Mouse (Mus musculus) stomach, embryonic 14.5 days (tissue): ENCODE measurements around the gene Smc1b. TPM values are rescaled to one million over a fixed set of nuclear protein-coding genes. Genes with fewer than 3 reads are reported as not detected.
A peak's percentile ranks its signal among the peaks of the same experiment; 100 is the strongest.

Experiments used
- ATAC-seq: fragments of 200-750 bp; cut with Nextera tagmentation; 2 replicates; pipeline ENCODE4 v1.8.0; 2017; ENCODE audit warnings: low read depth, moderate TSS enrichment; ENCODE audit not compliant: insufficient number of reproducible peaks, insufficient read depth, low FRiP score
- H3K27ac ChIP-seq: fragments of 300-500 bp; sonication (generic); 2 replicates; pipeline ENCODE4 v1.5.1; 2014; ENCODE audit warnings: mild to moderate bottlenecking, low read length, moderate library complexity, mixed read lengths
- H3K27me3 ChIP-seq: fragments of 300-500 bp; sonication (generic); 2 replicates; pipeline ENCODE4 v1.6.1; 2014; ENCODE audit warnings: low read length, control low read depth, mixed read lengths; ENCODE audit not compliant: control insufficient read depth, insufficient read depth
- H3K36me3 ChIP-seq: fragments of 300-500 bp; sonication (generic); 2 replicates; pipeline ENCODE4 v1.6.1; 2014; ENCODE audit warnings: mild to moderate bottlenecking, control low read depth, low read length, moderate library complexity, mixed read lengths; ENCODE audit not compliant: control insufficient read depth, insufficient read depth
- H3K4me1 ChIP-seq: fragments of 300-500 bp; sonication (generic); 2 replicates; pipeline ENCODE4 v1.6.1; 2014; ENCODE audit warnings: low read length, control low read depth, mixed read lengths; ENCODE audit not compliant: control insufficient read depth, insufficient read depth
- H3K4me2 ChIP-seq: fragments of 300-500 bp; sonication (generic); replicated peaks from 2 replicates; pipeline ENCODE4 v1.6.1; 2014; ENCODE audit warnings: low read depth, low read length, control low read depth
- H3K4me3 ChIP-seq: fragments of 300-500 bp; sonication (generic); 2 replicates; pipeline ENCODE4 v1.5.1; 2014; ENCODE audit warnings: low read depth, low read length, control low read depth
- H3K9ac ChIP-seq: fragments of 300-500 bp; sonication (generic); replicated peaks from 2 replicates; pipeline ENCODE4 v1.6.1; 2014; ENCODE audit warnings: low read depth, mild to moderate bottlenecking, control low read depth, low read length, moderate library complexity, mixed read lengths
- H3K9me3 ChIP-seq: fragments of 300-500 bp; sonication (generic); 2 replicates; pipeline ENCODE4 v1.6.1; 2016; ENCODE audit warnings: low read depth, low read length, control low read depth; ENCODE audit not compliant: control insufficient read depth
- WGBS: fragments of 180-500 bp; shearing (Covaris S2); extraction: QIAGEN DNeasy Blood & Tissue Kit; methylation state at CpG from one replicate; pipeline ENCODE4 v1.1.7; 2014; 5-methylcytosine and 5-hydroxymethylcytosine counted together
- polyA plus RNA-seq: library from polyadenylated mRNA; unstranded; fragments of >200 nt; fragmentation: Nextera tagmentation; extraction: Ambion mirVana; gene quantifications from 2 replicates; pipeline ENCODE4 v1.2.1, GENCODE M21; 2014

The Smc1b gene
- polyA plus RNA-seq, 1 experiment from 2014 or later = 0.19 TPM

DNA sequence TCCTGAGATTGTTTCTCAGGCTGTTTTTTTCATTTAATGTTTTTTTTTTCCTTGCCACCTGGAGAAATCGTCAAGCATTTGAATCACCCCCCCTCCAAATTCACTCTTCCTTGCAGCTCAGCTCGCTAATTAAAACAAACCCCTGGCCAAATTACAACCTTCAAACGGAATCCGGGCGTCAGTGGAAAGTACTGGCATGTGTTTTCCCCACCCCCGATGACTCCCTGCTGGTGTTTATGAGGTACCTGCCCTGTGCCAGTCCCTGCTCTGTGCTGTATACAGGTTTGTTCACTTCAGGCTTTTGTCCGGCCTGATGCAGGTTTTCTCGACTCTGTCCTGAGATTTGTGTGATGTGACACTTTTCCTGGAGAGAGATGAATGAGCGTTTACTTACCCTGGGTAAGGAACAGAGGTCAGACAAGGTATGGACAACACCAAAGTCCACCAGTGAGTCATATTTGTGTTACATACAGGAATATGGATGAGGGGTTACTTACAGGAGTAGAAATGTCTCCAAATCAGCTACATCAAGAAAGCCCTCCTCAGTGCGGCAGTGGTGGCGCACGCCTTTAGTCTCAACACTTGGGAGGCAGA lies 35.4 kb upstream of the Smc1b start:
- H3K27ac ChIP-seq = no peak overlapping the region; the same call in 1 of the 2 replicates
- H3K27me3 ChIP-seq = no peaks in the 10 kb centered on the region
- H3K9me3 ChIP-seq = no peaks in the 10 kb centered on the region
- ATAC-seq = no peak
- no peaks in the 10 kb centered on the region for H3K36me3 ChIP-seq
- no peak overlapping the region for H3K4me2 ChIP-seq
- H3K4me3 ChIP-seq = no peak overlapping the region
- peaks cover 23% of the 10 kb centered on the region for H3K4me1 ChIP-seq
- no peak overlapping the region for H3K9ac ChIP-seq
- WGBS = 47% methylated on average over 12 of the region's 12 CpGs

DNA sequence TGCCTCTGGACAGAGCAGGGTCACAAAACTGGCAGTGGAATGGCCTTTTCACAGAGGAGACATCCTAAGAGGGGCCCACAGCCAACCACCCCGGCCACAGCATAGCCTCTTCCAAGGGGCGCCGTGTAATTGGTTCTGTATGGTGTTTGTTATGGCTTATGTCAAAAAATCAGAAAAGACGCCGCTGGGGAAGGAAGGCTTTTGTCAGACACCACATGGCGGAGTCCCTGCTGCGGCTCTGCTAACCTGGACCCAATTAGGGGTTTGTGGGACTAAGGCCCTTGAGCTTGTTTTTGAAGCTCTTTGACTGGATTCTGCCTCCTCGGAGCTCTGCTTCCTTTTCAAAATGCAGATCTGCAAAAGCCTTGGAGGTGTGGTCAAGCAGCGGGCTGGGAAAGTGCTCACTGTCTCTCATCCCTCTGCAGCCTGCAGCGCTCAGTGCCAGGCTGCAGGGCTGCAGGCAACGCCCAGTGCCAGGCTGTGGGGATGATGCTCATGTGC lies 34.7 kb upstream of the Smc1b start:
- H3K4me2 ChIP-seq = no peak overlapping the region
- H3K4me1 ChIP-seq = peaks cover 23% of the 10 kb centered on the region
- peak overlapping the region; percentile 52; the same call in 1 of the 2 replicates for H3K27ac ChIP-seq
- ATAC-seq = no peak
- no peak overlapping the region for H3K9ac ChIP-seq
- H3K9me3 ChIP-seq = no peaks in the 10 kb centered on the region
- H3K4me3 ChIP-seq = no peak overlapping the region
- 38% methylated on average over 11 of the region's 11 CpGs for WGBS
- H3K27me3 ChIP-seq = no peaks in the 10 kb centered on the region
- no peaks in the 10 kb centered on the region for H3K36me3 ChIP-seq

DNA sequence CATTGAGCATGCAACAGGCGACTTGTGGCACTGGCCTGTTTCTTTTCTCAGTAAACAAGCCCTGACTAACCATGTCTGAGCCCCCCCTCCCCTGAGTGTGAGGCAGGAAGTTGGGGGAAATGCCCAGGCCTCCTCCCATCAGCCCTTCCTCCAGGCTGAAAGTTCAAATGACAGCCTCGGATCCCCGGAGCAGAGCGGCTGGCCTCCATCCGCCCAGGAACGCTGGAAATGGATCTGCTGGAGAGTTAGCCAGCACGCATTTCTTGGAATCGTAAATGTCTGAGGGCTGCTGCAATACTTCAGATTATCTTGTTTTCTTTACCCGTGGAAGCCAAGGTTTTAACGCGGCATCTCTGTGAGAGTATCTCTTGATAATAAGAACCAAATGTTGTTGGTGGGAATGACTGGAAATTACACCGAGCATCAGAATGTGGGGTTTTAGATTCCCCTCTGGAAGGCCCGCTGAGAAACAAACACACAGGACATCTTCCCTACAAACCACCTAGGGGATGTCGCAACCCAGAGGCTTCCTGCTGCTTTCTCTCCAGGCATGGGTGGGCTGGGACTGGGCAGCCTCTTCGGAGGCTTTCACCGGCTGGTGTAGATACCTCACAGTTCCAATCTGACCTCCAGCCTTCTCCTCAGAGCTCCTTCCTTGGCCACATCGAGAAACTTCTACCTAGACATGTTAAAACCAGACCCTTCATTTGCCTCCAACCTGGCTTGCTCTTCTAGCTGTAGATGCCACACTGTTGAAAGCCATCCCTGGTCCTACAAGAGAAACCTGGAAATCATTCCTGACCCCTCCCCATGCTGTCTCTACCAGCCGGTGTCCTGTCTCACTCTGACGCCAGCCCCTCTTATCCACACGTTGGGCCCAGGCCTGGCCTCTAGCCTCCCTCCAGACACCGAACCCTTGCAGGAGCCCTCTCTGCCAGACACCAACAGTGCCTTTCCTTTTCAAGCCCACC lies 31.2 kb upstream of the Smc1b start:
- no peaks in the 10 kb centered on the region for H3K9me3 ChIP-seq
- ATAC-seq = peak; percentile 59; the same call in 1 of the 2 replicates
- H3K4me2 ChIP-seq = no peak overlapping the region
- no peak overlapping the region for H3K4me3 ChIP-seq
- no peak overlapping the region for H3K9ac ChIP-seq
- no peaks in the 10 kb centered on the region for H3K36me3 ChIP-seq
- no peaks in the 10 kb centered on the region for H3K27me3 ChIP-seq
- WGBS = 38% methylated on average over 21 of the region's 21 CpGs
- peaks cover 23% of the 10 kb centered on the region for H3K4me1 ChIP-seq
- H3K27ac ChIP-seq = peak overlapping the region; percentile 80

DNA sequence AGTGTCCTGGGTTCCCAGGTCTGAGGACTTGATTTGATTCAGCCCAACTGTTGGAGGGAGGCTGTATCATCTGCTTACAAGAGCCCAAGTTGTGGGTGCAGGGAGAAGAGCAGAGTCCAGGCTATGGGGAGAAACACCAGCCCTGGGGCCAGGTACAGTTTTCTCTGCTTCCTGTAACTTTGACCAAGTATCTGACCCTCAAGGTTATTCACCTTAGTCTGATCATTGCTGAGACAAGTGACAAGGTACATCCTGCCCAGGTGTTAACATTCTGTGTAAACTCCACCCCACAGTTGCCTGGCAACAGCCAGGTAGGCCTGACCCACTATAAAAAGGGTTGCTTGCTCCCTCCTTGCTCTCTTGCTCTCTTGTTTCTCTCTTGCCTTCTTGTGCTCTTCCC lies 29.7 kb upstream of the Smc1b start:
- no peaks in the 10 kb centered on the region for H3K36me3 ChIP-seq
- no peak for ATAC-seq
- no peak overlapping the region for H3K4me3 ChIP-seq
- no peak overlapping the region for H3K9ac ChIP-seq
- no peaks in the 10 kb centered on the region for H3K27me3 ChIP-seq
- H3K9me3 ChIP-seq = no peaks in the 10 kb centered on the region
- H3K4me2 ChIP-seq = no peak overlapping the region
- peaks cover 14% of the 10 kb centered on the region for H3K4me1 ChIP-seq
- H3K27ac ChIP-seq = no peak overlapping the region

- no peak overlapping the region for H3K9ac ChIP-seq
- 65% methylated on average over 4 of the region's 4 CpGs for WGBS
- no peak overlapping the region for H3K27ac ChIP-seq
- no peak overlapping the region for H3K4me3 ChIP-seq
- no peaks in the 10 kb centered on the region for H3K4me1 ChIP-seq
- H3K27me3 ChIP-seq = no peaks in the 10 kb centered on the region
- no peak overlapping the region for H3K4me2 ChIP-seq
- ATAC-seq = no peak
- no peaks in the 10 kb centered on the region for H3K9me3 ChIP-seq
- H3K36me3 ChIP-seq = no peaks in the 10 kb centered on the region
Observed at GRCm38 (mm10) chr15:85156198-85156597, 24.4 kb upstream of the Smc1b start.

GRCm38 (mm10) chr15:85154091-85154490 lies 22.3 kb upstream of the Smc1b start:
- no peak for ATAC-seq
- no peaks in the 10 kb centered on the region for H3K27me3 ChIP-seq
- no peak overlapping the region for H3K9ac ChIP-seq
- no peaks in the 10 kb centered on the region for H3K36me3 ChIP-seq
- H3K4me3 ChIP-seq = no peak overlapping the region
- 48% methylated on average over 3 of the region's 3 CpGs for WGBS
- H3K4me1 ChIP-seq = no peaks in the 10 kb centered on the region
- no peaks in the 10 kb centered on the region for H3K9me3 ChIP-seq
- no peak overlapping the region for H3K27ac ChIP-seq
- H3K4me2 ChIP-seq = no peak overlapping the region

- ATAC-seq = no peak
- Histone ChIP-seq H3K36me3 (no peaks in the 10 kb centered on the region), H3K27me3 (no peaks in the 10 kb centered on the region), H3K27ac (no peak overlapping the region), H3K9me3 (no peaks in the 10 kb centered on the region), H3K4me1 (no peaks in the 10 kb centered on the region), H3K4me3 (no peak overlapping the region), H3K4me2 (no peak overlapping the region), H3K9ac (no peak overlapping the region)
- WGBS = 77% methylated on average over 3 of the region's 3 CpGs
Observed at GRCm38 (mm10) chr15:85152577-85152976, 20.8 kb upstream of the Smc1b start.

- H3K9ac ChIP-seq = no peak overlapping the region
- H3K4me2 ChIP-seq = no peak overlapping the region
- ATAC-seq = 0 out of 2 replicates have a peak, but pooled peaks have one; percentile 23
- no peaks in the 10 kb centered on the region for H3K4me1 ChIP-seq
- H3K27ac ChIP-seq = no peak overlapping the region
- H3K4me3 ChIP-seq = no peak overlapping the region
- no peaks in the 10 kb centered on the region for H3K9me3 ChIP-seq
- no peaks in the 10 kb centered on the region for H3K36me3 ChIP-seq
- no peaks in the 10 kb centered on the region for H3K27me3 ChIP-seq
- 18% methylated on average over 13 of the region's 13 CpGs for WGBS
Observed at GRCm38 (mm10) chr15:85151433-85151918, 19.7 kb upstream of the Smc1b start.
